Mouse (Mus musculus): ENCODE data around the gene Rab21. TPM values are rescaled to one million over a fixed set of nuclear protein-coding genes. Genes with fewer than 3 reads are reported as not detected.
"Not testable (repeated sequence)": the region's sequence is repeated elsewhere in the genome, so short reads cannot be mapped to it uniquely, and the experiment has no call there.

Rab21 gene
- polyA plus RNA-seq, 1 experiment from 2014 or later: 4.8 TPM

- Histone ChIP-seq H3K9me3 (replicated peaks) (no peaks in the 10 kb centered on the region), H3K27me3 (replicated peaks) (peaks cover 14% of the 10 kb centered on the region; the same call in 1 of the 2 replicates), H3K36me3 (no peaks in the 10 kb centered on the region), H3K27ac (no peak overlapping the region), H3K4me3 (no peak overlapping the region), H3K9ac (no peak overlapping the region), H3K4me1 (peaks cover 4% of the 10 kb centered on the region), H3K4me2 (no peak overlapping the region)
- no peak for ATAC-seq
- 57% methylated on average over 5 of the region's 5 CpGs for WGBS (ENCODE audit: insufficient replicate concordance)
Measured at GRCm38 (mm10) chr10:115321317-115322035, 6.1 kb upstream of the Rab21 start.

GRCm38 (mm10) chr10:115318388-115318787 is 3.0 kb upstream of the Rab21 start:
- H3K27me3 ChIP-seq (replicated peaks): peaks cover 14% of the 10 kb centered on the region; the same call in 1 of the 2 replicates
- not testable (repeated sequence) for H3K4me3 ChIP-seq; H3K4me2 ChIP-seq; H3K9ac ChIP-seq; H3K9me3 ChIP-seq (replicated peaks); ATAC-seq; H3K27ac ChIP-seq; H3K36me3 ChIP-seq
- peaks cover 20% of the 10 kb centered on the region for H3K4me1 ChIP-seq
- 55% methylated on average over 3 of the region's 3 CpGs for WGBS (ENCODE audit: insufficient replicate concordance)

DNA sequence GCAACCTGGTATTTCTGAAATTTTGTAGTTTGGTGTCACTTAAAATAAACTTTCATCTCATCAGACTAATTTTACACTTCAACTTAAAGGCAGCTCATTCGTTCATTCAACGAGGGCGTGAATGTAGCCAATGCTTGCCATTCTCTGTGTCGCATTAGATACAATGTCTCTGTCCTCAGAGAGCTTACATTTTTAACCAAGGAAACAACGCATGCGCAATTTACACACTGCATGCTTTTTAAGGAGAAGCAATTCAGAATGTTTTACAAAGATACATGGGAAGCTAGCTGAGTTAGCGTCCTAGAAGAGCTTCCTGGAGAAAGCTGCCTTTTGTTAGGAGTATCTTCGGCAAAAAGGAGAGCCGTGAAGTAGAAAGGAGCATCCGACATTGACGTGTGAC is 919 bp upstream of the Rab21 start:
- Histone ChIP-seq H3K27ac (peak overlapping the region; percentile 88; the same call in 1 of the 2 replicates), H3K4me2 (peak overlapping the region; percentile 89), H3K4me1 (peaks cover 39% of the 10 kb centered on the region), H3K36me3 (no peaks in the 10 kb centered on the region), H3K27me3 (replicated peaks) (no peaks in the 10 kb centered on the region), H3K9me3 (replicated peaks) (no peaks in the 10 kb centered on the region), H3K4me3 (peak overlapping the region; percentile 92), H3K9ac (peak overlapping the region; percentile 90; the same call in 1 of the 2 replicates)
- WGBS (ENCODE audit: insufficient replicate concordance): 36% methylated on average over 11 of the region's 11 CpGs
- ATAC-seq: no peak

DNA sequence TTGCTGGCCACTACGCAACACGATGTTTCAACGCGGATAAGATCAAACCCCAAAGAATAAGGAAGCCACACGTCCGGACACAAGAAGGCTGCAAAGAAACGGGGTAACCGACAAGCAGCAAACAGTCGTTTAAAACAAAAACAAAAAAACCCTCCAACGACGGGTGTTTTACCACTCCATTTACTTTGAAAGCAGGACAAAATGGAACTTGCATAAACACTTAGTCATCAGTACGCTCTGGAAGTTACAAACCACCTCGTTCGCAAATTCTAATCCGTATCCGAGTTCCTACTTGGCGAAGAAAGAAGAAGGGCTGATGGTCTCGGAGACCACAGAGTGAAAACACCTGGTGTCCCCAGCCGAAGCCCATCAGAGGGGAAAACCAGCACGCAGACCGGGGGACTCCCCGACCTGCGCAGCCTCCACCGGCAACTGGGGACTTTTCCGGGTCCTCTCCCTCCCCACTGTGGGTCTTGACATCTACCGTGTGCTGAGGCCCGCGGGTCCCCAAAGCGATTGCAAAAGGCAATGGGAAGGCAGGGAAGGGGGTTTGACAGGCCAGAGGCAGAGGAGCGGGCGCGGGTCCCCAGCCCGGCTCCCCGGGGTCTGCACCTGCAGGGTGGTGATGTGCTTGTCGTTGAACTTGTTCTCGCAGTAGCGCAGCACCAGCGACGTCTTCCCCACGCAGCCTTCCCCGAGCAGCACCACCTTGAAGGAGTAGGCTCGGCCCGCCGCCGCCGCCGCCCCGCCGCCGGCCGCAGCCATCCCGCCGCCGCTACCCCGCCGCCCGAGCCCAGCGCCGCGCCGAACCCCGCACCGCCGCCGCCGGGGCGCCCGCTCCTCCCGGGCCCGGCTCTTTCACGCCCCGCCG is 577 bp downstream of the Rab21 start:
- under 1% methylated on average over 70 of the region's 73 CpGs for WGBS (ENCODE audit: insufficient replicate concordance)
- H3K27ac ChIP-seq: peak overlapping the region; percentile 88
- peak overlapping the region; percentile 89 for H3K4me2 ChIP-seq
- peaks cover 52% of the 10 kb centered on the region for H3K4me1 ChIP-seq
- H3K27me3 ChIP-seq (replicated peaks): no peaks in the 10 kb centered on the region
- H3K4me3 ChIP-seq: peak overlapping the region; percentile 92
- H3K9me3 ChIP-seq (replicated peaks): no peaks in the 10 kb centered on the region
- no peaks in the 10 kb centered on the region for H3K36me3 ChIP-seq
- ATAC-seq: peak; percentile 77
- peak overlapping the region; percentile 90 for H3K9ac ChIP-seq

- Histone ChIP-seq H3K9ac (peak overlapping the region; percentile 90), H3K4me2 (peak overlapping the region; percentile 89), H3K9me3 (replicated peaks) (no peaks in the 10 kb centered on the region), H3K27me3 (replicated peaks) (no peaks in the 10 kb centered on the region), H3K27ac (peak overlapping the region; percentile 88; the same call in 1 of the 2 replicates), H3K4me3 (peak overlapping the region; percentile 92), H3K36me3 (no peaks in the 10 kb centered on the region), H3K4me1 (peaks cover 52% of the 10 kb centered on the region)
- ATAC-seq: no peak
- WGBS (ENCODE audit: insufficient replicate concordance): 10% methylated on average over 6 of the region's 6 CpGs
Measured at GRCm38 (mm10) chr10:115314287-115314581, 1.2 kb downstream of the Rab21 start.

DNA sequence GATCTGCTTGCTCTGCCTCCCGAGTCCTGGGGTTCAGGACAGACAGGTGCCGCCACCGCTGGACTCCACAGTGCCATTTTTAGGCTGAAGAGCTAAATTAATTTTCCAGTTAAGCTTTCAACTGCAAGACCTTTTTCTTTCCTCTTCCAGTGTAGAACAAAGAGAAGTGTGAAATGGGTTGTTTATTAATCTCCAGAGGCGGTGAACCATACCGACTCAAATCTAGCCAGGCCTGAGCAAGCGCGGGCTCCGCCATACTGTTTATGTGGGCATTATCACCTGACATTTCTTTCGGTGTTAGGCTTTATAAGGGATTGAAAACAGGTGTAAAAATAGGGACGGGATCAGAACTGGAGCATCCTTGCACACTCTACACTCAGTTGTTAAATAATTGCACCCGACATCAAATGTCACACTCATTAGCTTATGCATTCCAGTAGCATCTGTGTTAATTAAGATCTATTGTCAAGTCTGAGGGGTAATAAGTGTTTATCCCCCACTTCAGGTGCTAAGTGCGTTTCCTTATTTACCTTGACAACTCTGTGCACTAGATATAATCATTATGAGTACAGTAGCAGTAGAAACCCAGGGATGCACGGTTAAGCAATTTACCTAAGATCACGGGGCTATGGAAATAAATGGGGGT is 1.6 kb downstream of the Rab21 start:
- H3K36me3 ChIP-seq: no peaks in the 10 kb centered on the region
- H3K27me3 ChIP-seq (replicated peaks): no peaks in the 10 kb centered on the region
- H3K9ac ChIP-seq: peak overlapping the region; percentile 90
- ATAC-seq: no peak
- H3K4me2 ChIP-seq: peak overlapping the region; percentile 89
- peaks cover 52% of the 10 kb centered on the region for H3K4me1 ChIP-seq
- WGBS (ENCODE audit: insufficient replicate concordance): 77% methylated on average over 14 of the region's 14 CpGs
- no peak overlapping the region for H3K27ac ChIP-seq
- H3K4me3 ChIP-seq: peak overlapping the region; percentile 92
- no peaks in the 10 kb centered on the region for H3K9me3 ChIP-seq (replicated peaks)

GRCm38 (mm10) chr10:115312732-115313131 is 2.7 kb downstream of the Rab21 start:
- H3K9ac ChIP-seq: no peak overlapping the region
- H3K36me3 ChIP-seq: no peaks in the 10 kb centered on the region
- peak overlapping the region; percentile 89; the same call in 1 of the 2 replicates for H3K4me2 ChIP-seq
- no peaks in the 10 kb centered on the region for H3K27me3 ChIP-seq (replicated peaks)
- peaks cover 52% of the 10 kb centered on the region for H3K4me1 ChIP-seq
- no peak overlapping the region for H3K4me3 ChIP-seq
- ATAC-seq: no peak
- H3K27ac ChIP-seq: no peak overlapping the region
- no peaks in the 10 kb centered on the region for H3K9me3 ChIP-seq (replicated peaks)
- WGBS (ENCODE audit: insufficient replicate concordance): 62% methylated on average over 3 of the region's 3 CpGs

GRCm38 (mm10) chr10:115312194-115312593 is 3.2 kb downstream of the Rab21 start:
- Histone ChIP-seq H3K27ac (no peak overlapping the region), H3K4me2 (no peak overlapping the region), H3K36me3 (no peaks in the 10 kb centered on the region), H3K27me3 (replicated peaks) (no peaks in the 10 kb centered on the region), H3K4me1 (peaks cover 52% of the 10 kb centered on the region), H3K9ac (no peak overlapping the region), H3K9me3 (replicated peaks) (no peaks in the 10 kb centered on the region), H3K4me3 (no peak overlapping the region)
- no peak for ATAC-seq
- WGBS (ENCODE audit: insufficient replicate concordance): 56% methylated on average over 5 of the region's 5 CpGs

DNA sequence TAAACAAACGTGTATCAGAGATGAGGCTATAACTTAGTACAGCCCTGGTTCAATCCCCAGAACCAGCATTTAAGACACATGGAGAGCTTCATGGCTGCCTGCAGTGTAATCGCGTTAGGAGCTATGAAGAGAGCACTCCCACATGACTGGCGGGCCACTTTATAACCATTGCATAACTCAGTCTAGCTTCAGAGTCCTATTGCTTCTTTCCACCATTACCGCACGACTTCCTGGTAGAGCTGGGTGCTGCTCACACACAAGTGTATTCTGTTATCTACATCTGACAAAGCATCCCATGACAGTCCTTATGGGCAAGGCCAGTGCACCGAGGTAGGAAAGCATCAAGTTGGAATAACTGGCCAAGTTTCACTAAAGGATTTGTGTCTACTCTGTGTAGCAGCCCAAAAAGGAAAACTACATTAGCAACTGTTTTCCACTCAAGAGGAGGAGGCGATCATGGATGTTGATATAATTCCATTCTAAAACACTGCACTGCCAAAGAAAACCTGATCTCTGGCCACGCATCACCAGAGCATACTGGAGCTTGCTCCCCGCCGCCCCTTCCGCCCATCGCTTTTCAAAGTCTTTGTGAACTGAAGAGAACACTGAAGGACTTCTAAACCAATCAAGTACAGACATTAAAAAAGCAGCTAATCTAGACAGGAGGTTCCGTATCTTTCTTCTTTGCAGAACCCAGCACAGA is 4.0 kb downstream of the Rab21 start:
- Histone ChIP-seq H3K4me3 (no peak overlapping the region), H3K27ac (no peak overlapping the region), H3K27me3 (replicated peaks) (no peaks in the 10 kb centered on the region), H3K36me3 (no peaks in the 10 kb centered on the region), H3K9me3 (replicated peaks) (no peaks in the 10 kb centered on the region), H3K4me1 (peaks cover 48% of the 10 kb centered on the region), H3K4me2 (no peak overlapping the region), H3K9ac (no peak overlapping the region)
- WGBS (ENCODE audit: insufficient replicate concordance): 70% methylated on average over 14 of the region's 14 CpGs
- no peak for ATAC-seq

DNA sequence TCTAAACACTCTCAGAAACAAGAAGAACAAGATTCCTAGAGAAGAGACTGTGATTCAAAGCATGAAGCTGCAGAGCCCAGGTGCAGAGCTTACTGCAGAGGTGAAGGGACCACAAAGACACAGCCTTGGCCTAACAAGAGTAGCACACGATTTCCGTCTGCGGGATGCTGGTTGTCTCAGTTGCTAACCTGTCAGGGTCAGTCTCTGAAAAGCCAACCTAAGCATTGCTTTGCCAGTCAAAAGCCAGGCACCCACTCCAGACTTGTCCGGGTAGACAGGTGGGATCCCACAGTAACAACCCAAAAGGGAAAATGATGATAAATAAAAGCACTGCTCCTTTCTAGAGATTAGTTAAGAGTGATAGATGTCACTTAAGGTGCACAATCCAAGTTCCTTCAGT is 6.2 kb downstream of the Rab21 start:
- H3K9ac ChIP-seq: no peak overlapping the region
- H3K4me2 ChIP-seq: no peak overlapping the region
- no peaks in the 10 kb centered on the region for H3K36me3 ChIP-seq
- H3K27me3 ChIP-seq (replicated peaks): no peaks in the 10 kb centered on the region
- H3K4me3 ChIP-seq: no peak overlapping the region
- ATAC-seq: no peak
- no peak overlapping the region for H3K27ac ChIP-seq
- 83% methylated on average over 4 of the region's 4 CpGs for WGBS (ENCODE audit: insufficient replicate concordance)
- no peaks in the 10 kb centered on the region for H3K9me3 ChIP-seq (replicated peaks)
- peaks cover 40% of the 10 kb centered on the region for H3K4me1 ChIP-seq

- Histone ChIP-seq H3K4me2 (no peak overlapping the region), H3K9me3 (replicated peaks) (no peaks in the 10 kb centered on the region), H3K27me3 (replicated peaks) (no peaks in the 10 kb centered on the region), H3K4me1 (peaks cover 22% of the 10 kb centered on the region), H3K9ac (no peak overlapping the region), H3K27ac (no peak overlapping the region), H3K4me3 (no peak overlapping the region), H3K36me3 (peaks cover 12% of the 10 kb centered on the region)
- 79% methylated on average over 7 of the region's 7 CpGs for WGBS (ENCODE audit: insufficient replicate concordance)
- no peak for ATAC-seq
Measured at GRCm38 (mm10) chr10:115307331-115307875, 8.0 kb downstream of the Rab21 start.

Data from liver, embryonic 12.5 days (tissue).